Mouse (Mus musculus): ENCODE measurements around the gene Gm49388. TPM values are rescaled to one million over a fixed set of nuclear protein-coding genes. Genes with fewer than 3 reads are reported as not detected.

The Gm49388 gene
- polyA plus RNA-seq, 1 experiment from 2014 or later = not detected

- Histone ChIP-seq H3K9ac (0 out of 2 replicates have a peak overlapping the region, but pooled peaks have one; percentile 16), H3K27me3 (no peaks in the 10 kb centered on the region), H3K27ac (no peak overlapping the region), H3K36me3 (peaks cover 93% of the 10 kb centered on the region), H3K4me3 (no peak overlapping the region; the same call in 1 of the 2 replicates), H3K4me2 (no peak overlapping the region), H3K9me3 (no peaks in the 10 kb centered on the region), H3K4me1 (peaks cover 46% of the 10 kb centered on the region)
- no peak for ATAC-seq (ENCODE audit: insufficient number of reproducible peaks, insufficient read depth, low FRiP score, low TSS enrichment, low read depth)
- 95% methylated on average over 27 of the region's 27 CpGs for WGBS
These were observed 33.3 kb upstream of the Gm49388 start for GRCm38 (mm10) chr7:127752069-127752468.

GRCm38 (mm10) chr7:127753158-127753557, 32.2 kb upstream of the Gm49388 start:
- Histone ChIP-seq H3K9me3 (no peaks in the 10 kb centered on the region), H3K27ac (no peak overlapping the region), H3K27me3 (no peaks in the 10 kb centered on the region), H3K9ac (peak overlapping the region; percentile 32; the same call in 1 of the 2 replicates), H3K4me2 (no peak overlapping the region), H3K36me3 (peaks cover 99% of the 10 kb centered on the region), H3K4me1 (peaks cover 35% of the 10 kb centered on the region), H3K4me3 (no peak overlapping the region)
- WGBS = 52% methylated on average over 5 of the region's 5 CpGs
- ATAC-seq (ENCODE audit: insufficient number of reproducible peaks, insufficient read depth, low FRiP score, low TSS enrichment, low read depth) = no peak

- Histone ChIP-seq H3K9ac (0 out of 2 replicates have a peak overlapping the region, but pooled peaks have one; percentile 57), H3K27ac (no peak overlapping the region), H3K4me1 (peaks cover 36% of the 10 kb centered on the region), H3K4me3 (no peak overlapping the region), H3K27me3 (no peaks in the 10 kb centered on the region), H3K36me3 (peaks cover 99% of the 10 kb centered on the region), H3K4me2 (no peak overlapping the region), H3K9me3 (no peaks in the 10 kb centered on the region)
- no peak for ATAC-seq (ENCODE audit: insufficient number of reproducible peaks, insufficient read depth, low FRiP score, low TSS enrichment, low read depth)
- WGBS = 89% methylated on average over 7 of the region's 7 CpGs
These were observed 31.7 kb upstream of the Gm49388 start for GRCm38 (mm10) chr7:127753741-127754140.

GRCm38 (mm10) chr7:127759716-127760115, 25.7 kb upstream of the Gm49388 start:
- Histone ChIP-seq H3K27me3 (no peaks in the 10 kb centered on the region), H3K9ac (peak overlapping the region; percentile 44; the same call in 1 of the 2 replicates), H3K4me2 (0 out of 2 replicates have a peak overlapping the region, but pooled peaks have one; percentile 20), H3K27ac (peak overlapping the region; percentile 12; the same call in 1 of the 2 replicates), H3K4me1 (peaks cover 36% of the 10 kb centered on the region), H3K9me3 (no peaks in the 10 kb centered on the region), H3K36me3 (peaks cover 84% of the 10 kb centered on the region), H3K4me3 (no peak overlapping the region)
- ATAC-seq (ENCODE audit: insufficient number of reproducible peaks, insufficient read depth, low FRiP score, low TSS enrichment, low read depth) = no peak
- 16% methylated on average over 6 of the region's 6 CpGs for WGBS

GRCm38 (mm10) chr7:127760478-127760877, 24.9 kb upstream of the Gm49388 start:
- H3K36me3 ChIP-seq = peaks cover 84% of the 10 kb centered on the region
- H3K4me1 ChIP-seq = peaks cover 36% of the 10 kb centered on the region
- ATAC-seq (ENCODE audit: insufficient number of reproducible peaks, insufficient read depth, low FRiP score, low TSS enrichment, low read depth) = no peak
- H3K9me3 ChIP-seq = no peaks in the 10 kb centered on the region
- no peak overlapping the region for H3K4me2 ChIP-seq
- H3K27ac ChIP-seq = 0 out of 2 replicates have a peak overlapping the region, but pooled peaks have one; percentile 16
- H3K27me3 ChIP-seq = no peaks in the 10 kb centered on the region
- H3K9ac ChIP-seq = no peak overlapping the region
- H3K4me3 ChIP-seq = no peak overlapping the region
- WGBS = 88% methylated on average over 3 of the region's 3 CpGs

- H3K4me2 ChIP-seq = no peak overlapping the region
These were observed 24.4 kb upstream of the Gm49388 start for GRCm38 (mm10) chr7:127761026-127761425.

GRCm38 (mm10) chr7:127763642-127764041, 21.8 kb upstream of the Gm49388 start:
- Histone ChIP-seq H3K4me3 (no peak overlapping the region), H3K27me3 (no peaks in the 10 kb centered on the region), H3K27ac (no peak overlapping the region), H3K9me3 (no peaks in the 10 kb centered on the region), H3K36me3 (peaks cover 83% of the 10 kb centered on the region), H3K9ac (no peak overlapping the region), H3K4me2 (no peak overlapping the region), H3K4me1 (peaks cover 29% of the 10 kb centered on the region)
- 86% methylated on average over 4 of the region's 4 CpGs for WGBS
- ATAC-seq (ENCODE audit: insufficient number of reproducible peaks, insufficient read depth, low FRiP score, low TSS enrichment, low read depth) = no peak

More at GRCm38 (mm10) chr7:127761026-127761425, 24.4 kb upstream of the Gm49388 start:
- no peaks in the 10 kb centered on the region for H3K27me3 ChIP-seq
- no peaks in the 10 kb centered on the region for H3K9me3 ChIP-seq
- peaks cover 84% of the 10 kb centered on the region for H3K36me3 ChIP-seq
- WGBS = 43% methylated on average over 7 of the region's 7 CpGs
- H3K9ac ChIP-seq = no peak overlapping the region
- ATAC-seq (ENCODE audit: insufficient number of reproducible peaks, insufficient read depth, low FRiP score, low TSS enrichment, low read depth) = no peak; the same call in 1 of the 2 replicates
- no peak overlapping the region for H3K4me3 ChIP-seq
- H3K4me1 ChIP-seq = peaks cover 33% of the 10 kb centered on the region
- no peak overlapping the region for H3K27ac ChIP-seq

- ATAC-seq (ENCODE audit: insufficient number of reproducible peaks, insufficient read depth, low FRiP score, low TSS enrichment, low read depth) = no peak
- Histone ChIP-seq H3K9ac (no peak overlapping the region), H3K4me2 (no peak overlapping the region), H3K36me3 (peaks cover 72% of the 10 kb centered on the region), H3K27ac (no peak overlapping the region), H3K4me1 (peaks cover 25% of the 10 kb centered on the region), H3K4me3 (no peak overlapping the region), H3K9me3 (no peaks in the 10 kb centered on the region), H3K27me3 (no peaks in the 10 kb centered on the region)
- 93% methylated on average over 2 of the region's 2 CpGs for WGBS
These were observed 19.7 kb upstream of the Gm49388 start for GRCm38 (mm10) chr7:127765756-127766155.

- H3K27ac ChIP-seq = no peak overlapping the region
- 68% methylated on average over 17 of the region's 17 CpGs for WGBS
- H3K27me3 ChIP-seq = no peaks in the 10 kb centered on the region
- H3K4me2 ChIP-seq = no peak overlapping the region
- no peak for ATAC-seq (ENCODE audit: insufficient number of reproducible peaks, insufficient read depth, low FRiP score, low TSS enrichment, low read depth)
- H3K9ac ChIP-seq = no peak overlapping the region
- H3K36me3 ChIP-seq = peaks cover 61% of the 10 kb centered on the region
- H3K4me1 ChIP-seq = peaks cover 27% of the 10 kb centered on the region
- H3K4me3 ChIP-seq = no peak overlapping the region
- no peaks in the 10 kb centered on the region for H3K9me3 ChIP-seq
These were observed 18.4 kb upstream of the Gm49388 start for GRCm38 (mm10) chr7:127766851-127767609.

GRCm38 (mm10) chr7:127767671-127768345, 17.6 kb upstream of the Gm49388 start:
- Histone ChIP-seq H3K36me3 (peaks cover 55% of the 10 kb centered on the region), H3K4me2 (no peak overlapping the region), H3K9ac (no peak overlapping the region), H3K4me1 (peaks cover 27% of the 10 kb centered on the region), H3K27me3 (no peaks in the 10 kb centered on the region), H3K4me3 (no peak overlapping the region), H3K27ac (0 out of 2 replicates have a peak overlapping the region, but pooled peaks have one; percentile 94), H3K9me3 (no peaks in the 10 kb centered on the region)
- no peak for ATAC-seq (ENCODE audit: insufficient number of reproducible peaks, insufficient read depth, low FRiP score, low TSS enrichment, low read depth)
- WGBS = 92% methylated on average over 19 of the region's 19 CpGs

GRCm38 (mm10) chr7:127768346-127768996, 16.9 kb upstream of the Gm49388 start:
- no peak overlapping the region for H3K9ac ChIP-seq
- H3K27ac ChIP-seq = peak overlapping the region; percentile 94
- no peak; the same call in 1 of the 2 replicates for ATAC-seq (ENCODE audit: insufficient number of reproducible peaks, insufficient read depth, low FRiP score, low TSS enrichment, low read depth)
- H3K27me3 ChIP-seq = no peaks in the 10 kb centered on the region
- peak overlapping the region; percentile 63 for H3K4me3 ChIP-seq
- peaks cover 27% of the 10 kb centered on the region for H3K4me1 ChIP-seq
- H3K9me3 ChIP-seq = no peaks in the 10 kb centered on the region
- 48% methylated on average over 13 of the region's 13 CpGs for WGBS
- H3K4me2 ChIP-seq = peak overlapping the region; percentile 93
- peaks cover 51% of the 10 kb centered on the region for H3K36me3 ChIP-seq

All from embryonic facial prominence, embryonic 13.5 days (tissue).